Mouse (Mus musculus): Measurements from ENCODE around the gene Hipk4. TPM values are rescaled to one million over a fixed set of nuclear protein-coding genes. Genes with fewer than 3 reads are reported as not detected.

Hipk4 gene
- total RNA-seq, 1 experiment from 2014 or later, result not detected

DNA sequence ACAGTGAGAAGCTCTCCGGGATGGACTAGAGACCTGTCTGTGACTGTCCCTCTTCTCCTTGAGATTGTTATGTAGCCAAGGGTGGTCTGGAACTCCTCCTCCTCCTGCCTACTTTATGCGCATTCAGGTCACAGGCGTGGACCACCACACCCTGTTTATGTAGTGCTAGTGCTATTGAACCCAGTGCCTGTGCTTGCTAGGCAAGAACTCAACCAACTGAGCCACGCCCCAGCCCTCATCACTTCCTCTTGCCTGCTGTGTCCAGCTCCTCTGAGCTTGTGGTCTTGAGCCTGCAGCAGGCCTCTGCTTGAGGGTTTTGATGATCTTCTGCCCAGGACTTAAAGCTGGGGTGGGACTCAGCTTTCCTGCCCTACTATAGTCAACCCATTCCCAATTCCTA is 49.1 kb downstream of the Hipk4 start:
- peak; percentile 44 for ATAC-seq (replicated peaks; ENCODE audit: insufficient number of reproducible peaks, low FRiP score, low TSS enrichment, poor library complexity, severe bottlenecking)

DNA sequence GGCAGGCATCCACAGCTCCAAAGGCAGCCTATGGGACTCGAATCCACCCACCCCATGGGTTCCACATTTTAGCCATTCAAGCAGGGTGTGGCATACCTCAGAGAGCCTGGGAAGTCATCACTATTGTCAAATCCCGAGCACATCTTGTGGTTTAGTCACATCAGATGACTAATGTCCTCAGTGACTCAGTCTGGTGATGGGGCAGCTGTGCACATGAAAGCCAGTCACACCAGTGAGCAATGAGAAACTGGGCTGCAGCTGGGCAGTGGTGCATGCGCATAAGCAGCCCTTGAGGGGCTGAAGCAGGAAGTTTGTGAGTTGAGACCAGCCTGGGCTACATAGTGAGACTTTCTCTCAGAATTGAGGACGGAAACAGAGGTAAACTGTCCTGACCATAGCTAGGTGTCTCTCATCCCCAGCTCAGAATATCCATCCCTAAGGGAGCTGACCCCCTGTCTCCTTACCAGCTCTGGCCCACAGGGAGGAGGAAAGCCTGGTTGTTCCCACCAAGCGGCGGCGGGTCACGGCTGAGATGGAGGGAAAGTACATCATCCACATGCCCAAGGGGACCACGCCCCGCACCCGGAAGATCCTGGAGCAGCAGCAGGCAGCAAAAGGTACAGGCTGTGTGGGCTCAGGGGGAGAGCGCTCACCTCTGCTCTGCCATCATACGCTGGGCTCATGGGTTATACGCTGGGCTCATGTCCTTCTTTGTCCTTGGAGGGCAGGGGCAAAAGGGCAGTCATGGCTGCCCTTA is 51.2 kb downstream of the Hipk4 start:
- peak; percentile 59 for ATAC-seq (replicated peaks; ENCODE audit: insufficient number of reproducible peaks, low FRiP score, low TSS enrichment, poor library complexity, severe bottlenecking)

DNA sequence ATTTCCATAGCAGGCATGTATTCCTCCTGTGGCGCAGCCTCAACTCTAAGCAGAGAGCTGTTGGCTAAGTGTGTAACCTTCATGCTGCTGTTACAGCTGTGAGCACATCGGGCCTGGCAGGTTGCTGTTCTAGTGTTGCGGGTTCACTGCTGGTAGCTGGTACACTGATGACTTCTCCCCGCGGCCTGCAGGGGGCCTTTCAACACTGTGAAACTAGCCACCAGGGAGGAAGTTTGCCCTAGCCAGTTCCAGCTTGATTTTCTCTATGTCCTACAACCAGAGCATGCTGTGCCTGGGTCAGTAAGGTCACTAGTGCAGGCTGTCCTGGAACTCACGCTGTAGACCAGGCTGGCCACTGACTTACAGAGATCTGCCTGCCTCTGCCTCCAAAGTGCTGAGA is 53.8 kb downstream of the Hipk4 start:
- peak; percentile 54 for ATAC-seq (replicated peaks; ENCODE audit: insufficient number of reproducible peaks, low FRiP score, low TSS enrichment, poor library complexity, severe bottlenecking)

DNA sequence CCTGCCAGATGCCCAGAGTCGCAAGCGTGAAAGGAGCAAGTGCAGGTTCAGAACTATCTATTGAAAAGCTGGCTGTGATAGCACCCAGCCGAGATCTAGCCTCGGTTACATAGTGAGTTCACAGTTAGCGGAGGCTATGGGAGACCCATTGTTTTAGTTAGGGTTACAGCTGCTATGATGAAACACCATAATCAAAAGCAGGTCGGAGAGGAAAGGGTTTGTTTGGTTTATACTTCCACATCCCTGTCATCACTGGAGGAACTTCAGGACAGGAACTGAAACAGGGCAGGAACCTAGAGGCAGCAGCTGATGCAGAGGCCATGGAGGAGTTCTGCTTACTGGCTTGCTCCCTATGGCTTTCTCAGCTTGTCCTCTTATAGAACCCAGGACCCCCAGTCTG is 54.5 kb downstream of the Hipk4 start:
- ATAC-seq (replicated peaks; ENCODE audit: insufficient number of reproducible peaks, low FRiP score, low TSS enrichment, poor library complexity, severe bottlenecking), result peak; percentile 64

DNA sequence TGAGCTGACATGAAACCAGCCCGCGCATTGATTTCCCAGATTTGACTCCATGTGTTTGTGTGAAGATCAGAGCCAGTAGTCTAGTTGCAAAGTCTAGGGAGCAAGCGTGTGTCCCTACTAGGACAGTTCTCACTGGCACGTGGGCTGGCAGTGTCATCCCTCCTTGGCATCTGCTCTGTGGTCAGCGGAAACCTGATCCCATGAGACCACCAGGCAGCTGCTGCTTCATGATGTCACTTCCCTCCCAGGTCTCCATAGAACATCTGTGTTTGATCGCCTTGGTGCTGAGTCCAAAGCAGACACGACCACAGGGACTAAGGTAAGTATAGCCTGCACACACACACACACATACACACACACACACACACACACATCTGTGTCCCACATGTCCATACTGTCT is 55.4 kb downstream of the Hipk4 start:
- no peak for ATAC-seq (replicated peaks; ENCODE audit: insufficient number of reproducible peaks, low FRiP score, low TSS enrichment, poor library complexity, severe bottlenecking)

DNA sequence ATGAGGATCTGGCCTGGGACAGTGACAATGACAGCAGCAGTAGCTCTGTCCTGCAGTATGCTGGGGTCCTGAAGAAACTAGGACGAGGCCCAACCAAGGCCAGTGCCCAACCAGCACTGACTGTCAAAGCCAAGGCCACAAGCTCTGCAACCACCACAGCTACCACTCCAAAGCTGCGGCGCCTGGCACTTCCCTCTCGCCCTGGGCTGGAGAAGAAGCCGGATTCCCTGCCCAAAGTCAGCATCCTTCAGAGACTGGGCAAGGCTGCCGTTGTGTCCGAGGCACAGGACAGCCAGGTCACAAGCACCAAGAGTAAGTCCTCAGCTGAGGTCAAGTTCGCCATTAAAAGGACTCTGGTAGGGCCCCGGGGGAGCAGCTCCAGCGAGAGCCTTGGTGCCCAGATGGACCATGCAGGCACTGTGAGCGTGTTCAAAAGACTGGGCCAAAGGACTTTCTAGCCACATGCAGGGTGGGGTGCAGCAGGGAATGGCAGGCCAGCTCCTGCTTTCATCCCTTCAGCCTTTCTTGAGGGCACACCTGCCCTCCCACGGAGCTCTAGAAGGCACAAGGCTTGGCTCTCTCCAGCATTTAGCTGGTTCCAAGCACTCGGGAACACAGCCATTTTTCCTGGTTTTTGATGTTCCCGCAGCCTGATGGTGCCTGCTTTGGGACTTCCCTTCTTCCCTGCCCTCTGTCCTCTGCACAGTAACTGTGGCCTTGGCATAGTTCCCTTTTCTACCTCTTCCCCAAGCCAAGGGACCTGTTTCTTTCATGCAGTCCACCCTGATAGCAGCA is 57.5 kb downstream of the Hipk4 start:
- ATAC-seq (replicated peaks; ENCODE audit: insufficient number of reproducible peaks, low FRiP score, low TSS enrichment, poor library complexity, severe bottlenecking), result no peak

Other genes starting within 250 kb of the Hipk4 start
- 0.68 TPM in 1 of 3 replicates, not detected in the others for gene Ltbp4, start 185.6 kb upstream of the Hipk4 start, total RNA-seq (2017)
- 33.3 to 47.0 TPM (median 39.9 TPM) in 3 replicates for gene Shkbp1, start 167.2 kb upstream of the Hipk4 start, total RNA-seq (2017)
- not detected in 3 replicates for gene Gm20479, start 165.8 kb upstream of the Hipk4 start, total RNA-seq (2017)
- not detected in 3 replicates for gene Sptbn4, start 75.6 kb upstream of the Hipk4 start, total RNA-seq (2017)
- 20.7 to 49.1 TPM (median 37.2 TPM) in 3 replicates for gene Blvrb, start 75.3 kb upstream of the Hipk4 start, total RNA-seq (2017)
- 14.3 to 26.8 TPM (median 14.9 TPM) in 3 replicates for gene Sertad3, start 49.5 kb upstream of the Hipk4 start, total RNA-seq (2017)
- 14.4 to 44.5 TPM (median 30.3 TPM) in 3 replicates for gene Sertad1, start 36.4 kb upstream of the Hipk4 start, total RNA-seq (2017)
- 0.19 to 0.53 TPM (median 0.38 TPM) in 3 replicates for gene Prx, start 23.9 kb upstream of the Hipk4 start, total RNA-seq (2017)
- 13.7 to 42.8 TPM (median 31.8 TPM) in 3 replicates for gene Pld3, start 30.0 kb downstream of the Hipk4 start, total RNA-seq (2017)
- gene 2310022A10Rik, start 30.0 kb downstream of the Hipk4 start, total RNA-seq (2017), result 3.6 to 29.0 TPM (median 10.5 TPM) in 3 replicates
- gene Akt2, start 68.3 kb downstream of the Hipk4 start, total RNA-seq (2017), result 77.2 to 150 TPM (median 108 TPM) in 3 replicates
- not detected in 3 replicates for gene Ttc9b, start 130.6 kb downstream of the Hipk4 start, total RNA-seq (2017)
- gene Map3k10, start 151.3 kb downstream of the Hipk4 start, total RNA-seq (2017), result 3.2 to 18.5 TPM (median 4.4 TPM) in 3 replicates
- gene Zfp607b, start 166.1 kb downstream of the Hipk4 start, total RNA-seq (2017), result 0.58 to 1.4 TPM in 2 of 3 replicates, not detected in the other
- 5.2 to 9.4 TPM (median 7.4 TPM) in 3 replicates for gene Zfp60, start 208.1 kb downstream of the Hipk4 start, total RNA-seq (2017)